Mouse (Mus musculus): ENCODE results near the gene Gprc5b.

DNA sequence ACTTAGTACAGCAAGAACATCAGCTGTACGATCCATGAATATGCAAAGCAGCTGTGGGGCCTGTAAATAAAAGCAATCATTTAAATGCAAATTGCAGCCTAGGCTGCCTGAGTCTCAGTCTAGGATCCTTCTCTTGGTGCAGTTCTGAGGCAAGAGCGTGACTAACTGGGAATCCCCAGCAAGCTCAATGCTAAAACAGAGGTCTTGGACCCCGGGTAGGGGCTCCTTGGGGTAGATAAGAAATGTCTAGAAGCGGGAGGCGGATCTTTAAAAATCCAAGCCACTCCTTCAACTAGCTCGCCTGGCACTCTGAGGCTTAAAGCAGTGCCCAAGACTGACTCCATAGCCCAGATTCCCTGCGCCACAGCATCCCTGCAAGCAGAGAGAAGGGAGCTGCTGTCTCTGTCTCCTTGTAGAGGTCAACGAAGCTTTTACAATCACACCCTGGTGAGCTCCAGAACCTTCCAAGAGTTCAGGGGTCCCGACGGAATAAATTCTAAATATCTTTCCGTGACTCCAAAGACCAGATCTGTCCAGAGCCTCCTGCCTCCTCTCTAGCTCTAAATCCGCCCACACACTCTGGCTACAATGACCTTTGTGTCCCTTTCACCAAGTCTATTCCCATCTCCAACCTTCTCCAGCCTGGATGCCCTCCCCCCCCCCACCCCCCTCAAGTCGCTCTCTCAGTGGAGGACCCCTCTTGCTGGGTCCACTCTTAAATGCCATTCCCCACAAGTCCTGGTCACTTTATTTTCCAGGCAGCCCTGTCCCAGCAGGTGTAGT, 2.2 kb downstream of the Gprc5b start:
- TF ChIP-seq POLR2A (IDR thresholded peaks at IDR 0.05; ENCODE audit: low read depth, low read length) (no peak), CTCF (IDR thresholded peaks at IDR 0.05; ENCODE audit: borderline replicate concordance, insufficient read depth, low read length) (no peak)

Data from embryonic fibroblast, embryonic 13.5 days (primary cell).